Mouse (Mus musculus) induced T-regulatory cell, adult 2 months (primary cell): Measurements from ENCODE around the gene Slc7a14.

ENCODE experiments used
- DNase-seq: peaks from one replicate; pipeline ENCODE4 v3.0.0-alpha.2; 2012; ENCODE audit warnings: low read depth

Gene Slc7a14

GRCm38 (mm10) chr3:31208458-31208994, 101.7 kb downstream of the Slc7a14 start:
- no peak for DNase-seq

GRCm38 (mm10) chr3:31208046-31208445, 102.1 kb downstream of the Slc7a14 start:
- no peak for DNase-seq

GRCm38 (mm10) chr3:31205167-31205566, 105.0 kb downstream of the Slc7a14 start:
- no peak for DNase-seq

GRCm38 (mm10) chr3:31203947-31204346, 106.2 kb downstream of the Slc7a14 start:
- DNase-seq = no peak

- DNase-seq = no peak
Measured at GRCm38 (mm10) chr3:31199162-31199877, 110.9 kb downstream of the Slc7a14 start.

GRCm38 (mm10) chr3:31191402-31191801, 118.8 kb downstream of the Slc7a14 start:
- no peak for DNase-seq

- no peak for DNase-seq
Measured at GRCm38 (mm10) chr3:31190342-31190741, 119.8 kb downstream of the Slc7a14 start.

- DNase-seq = no peak
Measured at GRCm38 (mm10) chr3:31166365-31166871, 143.8 kb downstream of the Slc7a14 start.

- DNase-seq = no peak
Measured at GRCm38 (mm10) chr3:31165803-31166202, 144.4 kb downstream of the Slc7a14 start.

GRCm38 (mm10) chr3:31162860-31163259, 147.3 kb downstream of the Slc7a14 start:
- DNase-seq = no peak

GRCm38 (mm10) chr3:31161336-31161735, 148.8 kb downstream of the Slc7a14 start:
- DNase-seq = no peak

- no peak for DNase-seq
Measured at GRCm38 (mm10) chr3:31160046-31160445, 150.1 kb downstream of the Slc7a14 start.

GRCm38 (mm10) chr3:31157776-31158175, 152.4 kb downstream of the Slc7a14 start:
- DNase-seq = no peak

GRCm38 (mm10) chr3:31156126-31156525, 154.1 kb downstream of the Slc7a14 start:
- no peak for DNase-seq
